Comparison of ENCODE assay signal across 23 mouse cellular contexts in genomic region chr4:109498476-109498875, GRCm38 (mm10). TPM values are rescaled to one million over a fixed set of nuclear protein-coding genes. Genes with fewer than 3 reads are reported as not detected.
"Had no signal": no experiment of that assay in that cellular context is flagged by ENCODE, and none has a peak within 500 bp of the region (broad histone marks: within the 10 kb centered on the region; RNA-seq: fewer than 3 reads in every experiment).

No protein-coding gene starts in this region.

- H3K9me3 ChIP-seq: kidney, embryonic 15.5 days; limb, embryonic 10.5 days; limb, embryonic 13.5 days; midbrain, embryonic 12.5 days; midbrain, embryonic 15.5 days; neural tube, embryonic 12.5 days; neural tube, embryonic 15.5 days had no signal

- H3K4me3 ChIP-seq: kidney, embryonic 15.5 days; limb, embryonic 10.5 days; limb, embryonic 13.5 days; midbrain, embryonic 12.5 days; midbrain, embryonic 15.5 days; neural tube, embryonic 12.5 days; neural tube, embryonic 15.5 days had no signal

- H3K36me3 ChIP-seq: kidney, embryonic 15.5 days; limb, embryonic 10.5 days; limb, embryonic 13.5 days; midbrain, embryonic 12.5 days; midbrain, embryonic 15.5 days; neural tube, embryonic 12.5 days; neural tube, embryonic 15.5 days had no signal

- H3K4me2 ChIP-seq: kidney, embryonic 15.5 days; limb, embryonic 13.5 days; midbrain, embryonic 12.5 days; midbrain, embryonic 15.5 days; neural tube, embryonic 12.5 days; neural tube, embryonic 15.5 days had no signal

- DNase-seq: kidney, adult 11 months; kidney, adult 8-10 months; kidney, postnatal 14 days; kidney, postnatal 4 days; liver, postnatal 0 days; lung, postnatal 10 days; right cerebral cortex, adult 18-20 months; right cerebral cortex, postnatal 14 days; right cerebral cortex, postnatal 4 days; thymus, postnatal 25 days had no signal

- H3K4me1 ChIP-seq: kidney, embryonic 15.5 days; limb, embryonic 10.5 days; limb, embryonic 13.5 days; midbrain, embryonic 12.5 days; midbrain, embryonic 15.5 days; neural tube, embryonic 12.5 days; neural tube, embryonic 15.5 days had no signal

- H3K27ac ChIP-seq: kidney, embryonic 15.5 days; limb, embryonic 10.5 days; limb, embryonic 13.5 days; liver, embryonic 14.5 days; macrophage; midbrain, embryonic 12.5 days; midbrain, embryonic 15.5 days; neural tube, embryonic 12.5 days; neural tube, embryonic 15.5 days; stomach, postnatal 0 days had no signal

- H3K27me3 ChIP-seq: kidney, embryonic 15.5 days; limb, embryonic 13.5 days; midbrain, embryonic 12.5 days; midbrain, embryonic 15.5 days; neural tube, embryonic 12.5 days; neural tube, embryonic 15.5 days had no signal

- H3K9ac ChIP-seq: kidney, embryonic 15.5 days; limb, embryonic 13.5 days; liver, embryonic 14.5 days; liver, postnatal 0 days; midbrain, embryonic 12.5 days; midbrain, embryonic 15.5 days; neural tube, embryonic 12.5 days; neural tube, embryonic 15.5 days had no signal

- ATAC-seq: liver, postnatal 0 days; midbrain, embryonic 15.5 days had no signal

RNA-seq across cellular contexts. Expression of gene 4930522H14Rik, which starts 32.6 kb away (rescaled TPM):
- polyA plus RNA-seq: kidney, embryonic 15.5 days; limb, embryonic 10.5 days; limb, embryonic 13.5 days; liver, adult 2 months; liver, embryonic 14.5 days; liver, postnatal 0 days; macrophage; midbrain, embryonic 12.5 days; midbrain, embryonic 15.5 days; neural tube, embryonic 12.5 days; neural tube, embryonic 15.5 days; stomach, embryonic 14.5 days; stomach, postnatal 0 days; thymus, postnatal 0 days had no signal
